ENCODE assay signal across 14 mouse cellular contexts in genomic region chr7:73577888-73578421, GRCm38 (mm10). TPM values are rescaled to one million over a fixed set of nuclear protein-coding genes. Genes with fewer than 3 reads are reported as not detected.
DNase-seq lines count a peak whose midpoint lies in the region; ATAC-seq and TF ChIP-seq lines count a peak whose summit lies in the region.
"Had no signal": no experiment of that assay in that cellular context is flagged by ENCODE, and none has a peak within 500 bp of the region (broad histone marks: within the 10 kb centered on the region; RNA-seq: fewer than 3 reads in every experiment).

No protein-coding gene starts in this region.

- TF ChIP-seq POLR2A in small intestine, adult 2 months (IDR thresholded peaks at IDR 0.05; ENCODE audit: low read depth, low read length) = no peak

- no peaks in the 10 kb centered on the region for H3K9me3 ChIP-seq in heart, embryonic 13.5 days
- no peaks in the 10 kb centered on the region for H3K9me3 ChIP-seq in lung, postnatal 0 days (ENCODE audit: low read length)
- H3K9me3 ChIP-seq in heart, postnatal 0 days (replicated peaks; ENCODE audit: control insufficient read depth, low read length) = no peaks in the 10 kb centered on the region
- H3K9me3 ChIP-seq: forebrain, embryonic 12.5 days; hindbrain, embryonic 12.5 days; limb, embryonic 12.5 days had no signal

- 61% methylated on average over 6 of the region's 6 CpGs for WGBS in heart, embryonic 13.5 days
- WGBS in lung, postnatal 0 days = 52% methylated on average over 6 of the region's 6 CpGs
- 49% methylated on average over 6 of the region's 6 CpGs for WGBS in heart, postnatal 0 days
- WGBS in small intestine, adult 2 months = 23% methylated on average over 6 of the region's 6 CpGs

- no peaks in the 10 kb centered on the region for H3K36me3 ChIP-seq in heart, embryonic 13.5 days
- H3K36me3 ChIP-seq in lung, postnatal 0 days (ENCODE audit: insufficient read depth, low read length) = no peaks in the 10 kb centered on the region
- H3K36me3 ChIP-seq in heart, postnatal 0 days (replicated peaks; ENCODE audit: control insufficient read depth, insufficient read depth, low read length) = no peaks in the 10 kb centered on the region
- H3K36me3 ChIP-seq in small intestine, adult 2 months (ENCODE audit: control insufficient read depth, insufficient read depth, low read length) = no peaks in the 10 kb centered on the region
- H3K36me3 ChIP-seq: forebrain, embryonic 12.5 days; hindbrain, embryonic 12.5 days; limb, embryonic 12.5 days had no signal

- no peak for ATAC-seq in heart, embryonic 13.5 days (ENCODE audit: extremely low read depth, insufficient number of reproducible peaks, low FRiP score, low TSS enrichment)
- peak; percentile 22; the same call in 1 of the 2 replicates for ATAC-seq in lung, postnatal 0 days
- ATAC-seq in heart, postnatal 0 days (ENCODE audit: insufficient read depth, low read depth) = no peak

- H3K4me3 ChIP-seq in heart, embryonic 13.5 days = no peak overlapping the region
- H3K4me3 ChIP-seq in lung, postnatal 0 days (ENCODE audit: low read depth, low read length) = no peak overlapping the region
- H3K4me3 ChIP-seq in heart, postnatal 0 days (ENCODE audit: low read depth, low read length) = no peak overlapping the region
- no peak overlapping the region for H3K4me3 ChIP-seq in small intestine, adult 2 months (ENCODE audit: low read depth, low read length)
- H3K4me3 ChIP-seq: forebrain, embryonic 12.5 days; hindbrain, embryonic 12.5 days; limb, embryonic 12.5 days had no signal

- no peaks in the 10 kb centered on the region; the same call in 1 of the 2 replicates for H3K27me3 ChIP-seq in heart, embryonic 13.5 days (replicated peaks)
- no peaks in the 10 kb centered on the region for H3K27me3 ChIP-seq in lung, postnatal 0 days (replicated peaks; ENCODE audit: insufficient read depth, low read length)
- no peaks in the 10 kb centered on the region for H3K27me3 ChIP-seq in heart, postnatal 0 days (ENCODE audit: control insufficient read depth, insufficient read depth, low read length)
- H3K27me3 ChIP-seq in small intestine, adult 2 months (ENCODE audit: control insufficient read depth, insufficient read depth, low read length) = no peaks in the 10 kb centered on the region
- H3K27me3 ChIP-seq: limb, embryonic 12.5 days had no signal

- peak overlapping the region; percentile 37; the same call in 1 of the 2 replicates for H3K27ac ChIP-seq in heart, embryonic 13.5 days (replicated peaks)
- H3K27ac ChIP-seq in lung, postnatal 0 days (ENCODE audit: low read length) = 0 out of 2 replicates have a peak overlapping the region, but pooled peaks have one; percentile 38
- H3K27ac ChIP-seq in heart, postnatal 0 days (ENCODE audit: low read depth) = peak overlapping the region; percentile 92
- H3K27ac ChIP-seq in small intestine, adult 2 months (ENCODE audit: insufficient read depth, low read depth, low read length) = peak overlapping the region; percentile 87
- H3K27ac ChIP-seq: forebrain, embryonic 12.5 days; hindbrain, embryonic 12.5 days; limb, embryonic 12.5 days had no signal

- H3K4me2 ChIP-seq in heart, embryonic 13.5 days = no peak overlapping the region
- no peak overlapping the region for H3K4me2 ChIP-seq in lung, postnatal 0 days (replicated peaks; ENCODE audit: low read depth, low read length)
- no peak overlapping the region for H3K4me2 ChIP-seq in heart, postnatal 0 days (ENCODE audit: low read depth, low read length)
- H3K4me2 ChIP-seq: forebrain, embryonic 12.5 days; hindbrain, embryonic 12.5 days; limb, embryonic 12.5 days had no signal

- no peak for DNase-seq in heart, postnatal 36 days
- peak; percentile 66 for DNase-seq in lung, postnatal 0 days (ENCODE audit: low spot score)
- DNase-seq in lung, adult 18-20 months = no peak
- no peak for DNase-seq in heart, postnatal 0 days (ENCODE audit: low spot score)
- no peak for DNase-seq in cerebellum, postnatal 4 days (ENCODE audit: low spot score in 2 of 2)
- DNase-seq: adrenal gland, postnatal 14 days; cerebellum, postnatal 36 days; right cerebral cortex, adult 18-20 months; thymus, postnatal 25 days had no signal

- TF ChIP-seq CTCF in lung, postnatal 0 days (IDR thresholded peaks at IDR 0.05) = no peak
- no peak for TF ChIP-seq CTCF in heart, postnatal 0 days (IDR thresholded peaks at IDR 0.05; ENCODE audit: low read depth)
- no peak for TF ChIP-seq CTCF in small intestine, adult 2 months (IDR thresholded peaks at IDR 0.05; ENCODE audit: extremely low read depth, insufficient read length, insufficient replicate concordance, low read depth, low read length)

- no peak overlapping the region for H3K9ac ChIP-seq in heart, embryonic 13.5 days
- no peak overlapping the region for H3K9ac ChIP-seq in lung, postnatal 0 days (replicated peaks; ENCODE audit: low read depth)
- H3K9ac ChIP-seq in heart, postnatal 0 days (replicated peaks; ENCODE audit: low read depth, low read length) = no peak overlapping the region
- H3K9ac ChIP-seq: forebrain, embryonic 12.5 days; hindbrain, embryonic 12.5 days; limb, embryonic 12.5 days had no signal

- TF ChIP-seq EP300 in lung, postnatal 0 days (IDR thresholded peaks at IDR 0.05) = peak; percentile 20; the same call in 1 of the 2 replicates
- TF ChIP-seq EP300 in heart, postnatal 0 days (IDR thresholded peaks at IDR 0.05; ENCODE audit: low read depth) = no peak

- peaks cover 60% of the 10 kb centered on the region for H3K4me1 ChIP-seq in heart, embryonic 13.5 days
- H3K4me1 ChIP-seq in lung, postnatal 0 days (ENCODE audit: insufficient read depth, low read depth, low read length) = peaks cover 4% of the 10 kb centered on the region; the same call in 1 of the 2 replicates
- peaks cover 18% of the 10 kb centered on the region for H3K4me1 ChIP-seq in heart, postnatal 0 days (ENCODE audit: control insufficient read depth, insufficient read depth)
- peaks cover 20% of the 10 kb centered on the region for H3K4me1 ChIP-seq in small intestine, adult 2 months (ENCODE audit: control insufficient read depth, insufficient read depth, insufficient read length, low read length)

- intact Hi-C loops in heart, postnatal 36 days (cut with DNase I) = no loop called here

RNA-seq across cellular contexts. Expression of gene Chd2, which starts 36.3 kb away (rescaled TPM):
- 31.3 and 34.1 TPM in 2 replicates for polyA plus RNA-seq in heart, embryonic 13.5 days (2015; fragmentation: Nextera tagmentation; extraction: Ambion mirVana)
- total RNA-seq in heart, postnatal 36 days (2021) = 10 to 100 TPM; 49.0 to 52.1 TPM
- polyA plus RNA-seq in lung, postnatal 0 days (2015; fragmentation: Nextera tagmentation; extraction: Ambion mirVana) = 38.0 and 39.9 TPM in 2 replicates
- 43.0 and 65.5 TPM in 2 replicates for total RNA-seq in heart, postnatal 0 days (2014; rRNA removed; ENCODE audit: low replicate concordance)
- 31.1 and 32.2 TPM in 2 replicates for polyA plus RNA-seq in heart, postnatal 0 days (2015; fragmentation: Nextera tagmentation; extraction: Ambion mirVana)
- polyA plus RNA-seq in small intestine, adult 2 months (2012; rRNA removed) = 12.3 and 28.0 TPM in 2 replicates

Comparison
In these comparisons a context has a peak if more than half of its experiments do, and no peak if none do; other contexts are left out.
1. H3K27ac ChIP-seq: peak in every context shown above with its lines; median percentile 92 in heart, postnatal 0 days; 87 in small intestine, adult 2 months; 38 in lung, postnatal 0 days; 37 in heart, embryonic 13.5 days.